Mouse (Mus musculus): Measurements from ENCODE around the gene Dscaml1. TPM values are rescaled to one million over a fixed set of nuclear protein-coding genes. Genes with fewer than 3 reads are reported as not detected.
A peak's percentile ranks its signal among the peaks of the same experiment; 100 is the strongest.

The Dscaml1 gene
- polyA plus RNA-seq, 1 experiment from 2014 or later = 0.87 TPM

DNA sequence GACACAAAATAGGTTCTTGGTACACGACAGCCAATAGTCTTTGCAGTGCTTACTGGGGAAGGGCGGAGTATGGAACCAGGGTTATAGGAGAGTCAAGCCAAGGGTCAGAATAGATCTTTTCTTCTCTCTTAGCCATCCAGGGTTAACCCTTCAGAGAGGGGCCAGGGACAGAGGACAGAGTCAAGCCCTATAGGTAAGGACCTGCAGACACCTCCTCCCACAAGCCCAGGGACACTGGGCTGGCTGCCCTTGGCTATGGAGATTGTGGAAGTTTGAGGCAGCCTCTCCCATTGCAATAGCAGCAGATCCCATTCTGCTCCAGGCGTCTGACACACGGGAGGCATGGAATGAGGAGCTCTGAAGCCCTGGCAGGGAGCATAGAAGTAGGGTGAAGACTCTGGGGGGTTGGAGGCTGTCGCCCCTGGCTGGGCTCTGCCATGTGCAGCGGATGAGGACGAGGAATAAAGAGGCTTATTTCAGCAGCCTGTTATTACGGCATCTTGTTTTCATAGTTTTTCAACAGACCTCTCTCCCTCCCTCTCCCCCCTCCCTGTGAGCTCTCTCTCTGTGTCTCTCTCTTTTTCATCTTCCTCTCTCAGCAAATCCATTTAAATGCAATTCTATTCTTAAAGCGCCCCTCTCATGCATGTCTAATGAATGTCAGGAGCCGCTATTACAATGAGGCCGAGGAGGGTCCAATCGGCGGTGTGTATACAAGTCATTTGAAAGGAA lies 224.8 kb downstream of the Dscaml1 start:
- no peaks in the 10 kb centered on the region for H3K27me3 ChIP-seq
- H3K4me1 ChIP-seq = peaks cover 4% of the 10 kb centered on the region; the same call in 1 of the 2 replicates
- H3K27ac ChIP-seq = peak overlapping the region; percentile 61; the same call in 1 of the 2 replicates
- no peak overlapping the region; the same call in 1 of the 2 replicates for H3K4me2 ChIP-seq (replicated peaks)
- ATAC-seq (ENCODE audit: insufficient number of reproducible peaks, insufficient read depth, low FRiP score, low TSS enrichment) = peak; percentile 54; the same call in 1 of the 2 replicates
- WGBS = 39% methylated on average over 13 of the region's 13 CpGs
- no peaks in the 10 kb centered on the region for H3K36me3 ChIP-seq
- H3K9me3 ChIP-seq = no peaks in the 10 kb centered on the region
- no peak overlapping the region for H3K4me3 ChIP-seq
- no peak overlapping the region for H3K9ac ChIP-seq

DNA sequence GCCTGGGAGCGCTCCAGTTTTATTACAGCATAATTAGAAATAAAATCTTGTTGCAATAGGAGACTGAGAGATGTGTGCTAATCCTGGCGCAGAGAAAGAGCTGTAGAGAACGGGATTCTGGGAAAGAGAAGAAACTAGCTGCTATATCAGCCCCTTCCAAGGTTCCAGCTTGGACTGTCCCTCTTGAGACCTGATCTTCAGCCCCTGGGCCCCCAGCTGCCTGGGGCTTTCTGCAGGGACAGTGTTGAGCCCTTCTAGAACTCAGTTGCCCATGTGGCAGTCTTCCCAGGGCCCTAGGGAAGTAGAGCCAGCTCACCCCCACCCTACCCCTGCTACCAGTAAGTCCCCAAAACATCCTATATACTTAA lies 225.4 kb downstream of the Dscaml1 start:
- 60% methylated on average over 3 of the region's 3 CpGs for WGBS
- Histone ChIP-seq H3K4me1 (peaks cover 4% of the 10 kb centered on the region; the same call in 1 of the 2 replicates), H3K27me3 (no peaks in the 10 kb centered on the region), H3K36me3 (no peaks in the 10 kb centered on the region), H3K9me3 (no peaks in the 10 kb centered on the region), H3K4me3 (no peak overlapping the region), H3K9ac (no peak overlapping the region), H3K4me2 (replicated peaks) (no peak overlapping the region; the same call in 1 of the 2 replicates), H3K27ac (no peak overlapping the region)
- ATAC-seq (ENCODE audit: insufficient number of reproducible peaks, insufficient read depth, low FRiP score, low TSS enrichment) = no peak

DNA sequence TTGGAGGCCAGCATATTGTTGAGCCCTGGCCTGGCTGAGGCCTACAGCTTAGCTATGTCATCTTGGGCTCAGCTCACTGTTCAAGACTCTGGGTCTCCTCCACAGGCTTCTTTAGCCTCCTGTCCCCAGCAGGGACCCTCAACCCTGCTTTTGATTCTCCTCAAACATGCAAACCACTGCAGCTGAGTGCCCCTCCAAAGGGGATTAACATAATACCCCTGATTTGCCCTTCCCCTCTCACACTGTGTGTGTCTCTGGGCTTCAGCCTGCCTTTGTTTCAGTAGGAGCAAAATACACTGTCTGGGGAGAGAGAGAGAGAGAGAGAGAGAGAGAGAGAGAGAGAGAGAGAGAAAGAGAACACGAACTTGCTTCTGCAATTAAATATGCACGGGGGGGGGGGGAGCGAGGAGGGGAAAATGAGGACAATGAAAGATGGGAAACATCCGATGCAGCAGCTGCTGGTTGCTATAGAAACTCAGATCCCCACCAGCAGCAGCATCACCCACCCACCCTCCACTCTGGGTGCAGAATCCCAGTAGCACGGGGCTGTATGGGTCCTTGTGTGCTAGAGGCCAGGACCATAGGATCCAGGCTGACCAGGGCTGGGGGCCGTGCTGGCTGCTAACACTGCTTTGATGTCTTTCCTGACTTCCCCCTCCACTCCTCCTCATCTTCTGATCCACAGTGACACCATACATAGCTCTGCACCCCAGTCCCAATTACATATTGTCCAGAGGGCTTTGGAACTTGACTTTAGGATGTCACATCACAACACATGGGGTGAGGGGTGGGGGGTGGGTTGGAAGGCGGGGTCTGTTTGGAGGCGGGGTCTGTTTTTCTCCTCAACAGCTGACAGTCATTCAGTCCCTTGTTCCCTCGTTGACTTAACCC lies 231.0 kb downstream of the Dscaml1 start:
- no peak overlapping the region for H3K4me2 ChIP-seq (replicated peaks)
- 0 out of 2 replicates have a peak overlapping the region, but pooled peaks have one; percentile 19 for H3K27ac ChIP-seq
- peak; percentile 68; the same call in 1 of the 2 replicates for ATAC-seq (ENCODE audit: insufficient number of reproducible peaks, insufficient read depth, low FRiP score, low TSS enrichment)
- no peak overlapping the region for H3K4me3 ChIP-seq
- no peaks in the 10 kb centered on the region for H3K9me3 ChIP-seq
- no peaks in the 10 kb centered on the region for H3K36me3 ChIP-seq
- H3K27me3 ChIP-seq = no peaks in the 10 kb centered on the region
- H3K4me1 ChIP-seq = peaks cover 15% of the 10 kb centered on the region
- WGBS = 9% methylated on average over 8 of the region's 9 CpGs
- H3K9ac ChIP-seq = no peak overlapping the region

DNA sequence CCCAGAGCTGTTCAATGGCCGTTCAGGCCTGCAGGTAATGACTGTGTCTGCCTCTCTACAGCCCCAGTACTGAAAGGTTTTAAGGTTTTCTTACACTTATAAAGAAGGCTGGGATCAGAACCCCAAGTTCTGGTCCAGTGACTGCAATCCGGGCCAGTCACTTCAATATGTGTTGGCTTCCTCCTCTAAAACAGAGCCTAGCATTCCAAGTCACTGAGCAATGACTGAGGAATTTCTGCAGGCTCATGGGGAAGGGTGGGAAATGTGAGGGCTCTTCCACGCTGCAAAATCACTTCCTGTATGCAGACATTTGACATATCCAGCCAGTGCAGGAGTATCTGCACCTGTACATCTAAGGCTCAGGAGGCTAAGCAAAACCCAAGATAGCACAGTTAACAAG lies 233.8 kb downstream of the Dscaml1 start:
- Histone ChIP-seq H3K9ac (no peak overlapping the region), H3K4me3 (no peak overlapping the region), H3K4me2 (replicated peaks) (no peak overlapping the region), H3K27me3 (no peaks in the 10 kb centered on the region), H3K36me3 (no peaks in the 10 kb centered on the region), H3K4me1 (peaks cover 27% of the 10 kb centered on the region), H3K27ac (no peak overlapping the region), H3K9me3 (no peaks in the 10 kb centered on the region)
- ATAC-seq (ENCODE audit: insufficient number of reproducible peaks, insufficient read depth, low FRiP score, low TSS enrichment) = no peak
- WGBS = 67% methylated on average over 3 of the region's 3 CpGs

DNA sequence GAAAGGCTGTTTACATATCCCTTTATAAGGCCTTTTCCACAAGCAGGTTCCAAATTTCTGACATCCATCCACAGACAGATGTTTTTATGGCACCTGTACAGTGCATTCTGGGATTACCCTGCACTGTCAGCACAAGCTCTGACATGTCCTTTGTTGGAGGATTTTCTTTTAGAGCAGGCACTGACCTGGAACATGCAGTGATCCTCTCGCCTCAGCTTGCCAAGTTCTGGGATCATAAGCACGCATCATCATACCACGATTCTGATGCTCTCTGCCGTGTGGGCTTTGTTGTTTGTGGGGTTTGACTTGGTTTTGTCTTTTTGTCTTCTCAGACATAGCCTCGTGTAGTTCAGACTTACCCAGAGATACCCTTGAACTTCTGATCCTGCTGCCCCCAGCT lies 236.0 kb downstream of the Dscaml1 start:
- ATAC-seq (ENCODE audit: insufficient number of reproducible peaks, insufficient read depth, low FRiP score, low TSS enrichment) = no peak
- Histone ChIP-seq H3K4me3 (no peak overlapping the region), H3K4me1 (peaks cover 23% of the 10 kb centered on the region), H3K27me3 (no peaks in the 10 kb centered on the region), H3K36me3 (no peaks in the 10 kb centered on the region), H3K9ac (no peak overlapping the region), H3K4me2 (replicated peaks) (no peak overlapping the region), H3K9me3 (no peaks in the 10 kb centered on the region), H3K27ac (no peak overlapping the region)
- WGBS = 80% methylated on average over 5 of the region's 5 CpGs

DNA sequence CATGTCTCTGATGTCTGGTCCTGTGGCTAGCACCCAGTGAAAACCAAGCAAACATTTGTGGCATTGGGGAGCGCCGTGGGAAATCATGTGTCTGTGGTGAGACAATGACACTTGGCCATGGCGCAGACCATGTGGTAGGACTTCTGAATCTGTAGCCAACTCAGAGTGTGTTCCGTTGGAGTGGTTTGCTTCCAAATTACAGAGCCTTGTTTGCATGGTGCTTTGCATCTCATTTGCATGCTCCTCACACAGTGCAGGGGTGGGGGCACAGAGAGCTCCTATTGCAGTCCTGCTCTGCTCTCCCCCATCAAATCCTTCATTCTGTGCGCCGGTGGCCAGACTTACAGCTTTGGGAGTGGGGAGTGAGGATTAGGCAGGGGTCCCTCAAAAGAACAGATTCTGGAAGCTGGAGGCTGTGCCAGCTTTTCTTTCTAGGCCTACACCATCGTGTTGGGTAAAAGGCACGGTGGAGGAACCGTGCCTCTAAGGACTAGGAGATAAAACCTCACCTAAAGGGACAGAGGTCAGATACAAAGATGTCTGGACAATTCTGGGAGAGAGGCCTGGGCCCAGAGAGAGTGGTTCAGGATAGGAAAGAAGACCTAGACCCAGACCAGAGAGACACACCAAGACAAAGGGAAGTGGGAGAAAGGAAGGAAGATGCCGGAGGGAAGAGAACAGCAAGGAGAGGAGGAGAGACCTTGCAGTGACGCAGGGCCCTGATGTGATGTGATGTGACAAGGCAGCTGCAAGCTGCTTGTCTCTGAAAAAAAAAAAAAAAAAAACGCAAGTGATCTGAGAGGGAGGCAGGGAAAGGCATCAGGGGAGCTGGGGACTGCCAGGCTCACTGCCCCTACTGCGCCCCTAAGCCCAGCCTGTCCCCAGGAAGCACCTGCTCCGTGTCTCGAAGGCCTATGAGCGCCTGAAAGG lies 237.2 kb downstream of the Dscaml1 start:
- H3K27me3 ChIP-seq = no peaks in the 10 kb centered on the region
- no peak for ATAC-seq (ENCODE audit: insufficient number of reproducible peaks, insufficient read depth, low FRiP score, low TSS enrichment)
- 60% methylated on average over 16 of the region's 16 CpGs for WGBS
- H3K9ac ChIP-seq = no peak overlapping the region
- H3K27ac ChIP-seq = peak overlapping the region; percentile 32; the same call in 1 of the 2 replicates
- no peaks in the 10 kb centered on the region for H3K9me3 ChIP-seq
- H3K4me2 ChIP-seq (replicated peaks) = no peak overlapping the region
- peaks cover 15% of the 10 kb centered on the region for H3K4me1 ChIP-seq
- no peak overlapping the region for H3K4me3 ChIP-seq
- H3K36me3 ChIP-seq = no peaks in the 10 kb centered on the region

DNA sequence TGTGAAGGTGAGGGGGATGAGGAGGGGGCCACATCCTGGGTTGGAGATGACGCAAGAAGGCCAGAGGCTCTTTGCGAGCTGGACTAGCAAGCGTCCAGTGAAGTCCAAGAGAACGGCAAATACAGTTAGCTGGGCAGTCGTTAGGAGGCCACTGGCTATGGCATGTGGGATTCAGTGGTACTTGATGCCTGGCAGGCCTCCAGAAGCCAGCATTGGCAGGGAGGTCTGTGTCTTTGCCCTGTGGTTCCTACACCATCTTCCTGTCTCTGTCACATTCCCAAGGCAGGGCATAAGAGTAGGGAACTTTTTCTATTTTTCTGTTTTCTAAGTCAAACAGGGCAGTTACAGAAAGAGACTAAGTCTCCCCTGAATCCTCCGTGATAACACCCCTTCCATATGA lies 237.9 kb downstream of the Dscaml1 start:
- H3K4me2 ChIP-seq (replicated peaks) = no peak overlapping the region

DNA sequence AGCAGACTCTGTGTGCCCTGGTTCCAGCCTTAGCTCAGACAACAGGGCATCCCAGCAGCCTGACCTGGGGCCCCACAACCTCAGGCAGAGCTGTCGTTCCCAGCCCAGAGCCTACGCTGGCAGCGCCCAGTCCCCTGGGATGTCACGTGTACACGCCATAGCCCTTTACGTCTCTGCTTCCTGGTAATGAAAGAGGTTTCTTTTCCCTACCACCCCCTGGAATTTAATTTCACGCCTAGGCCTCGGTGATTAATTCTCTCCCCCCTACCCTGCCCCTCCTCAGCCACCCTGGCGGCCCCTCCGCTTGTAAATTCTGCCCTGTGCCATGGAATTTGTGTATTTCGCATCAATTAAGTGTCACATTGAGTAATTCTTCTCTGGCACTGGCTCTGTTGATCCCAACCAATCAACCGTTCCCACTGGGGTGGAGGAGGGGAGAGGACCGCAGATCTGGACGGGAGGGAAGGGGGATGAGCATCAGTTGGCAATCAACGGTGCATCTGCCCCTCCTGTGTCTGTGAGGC lies 238.5 kb downstream of the Dscaml1 start:
- 30% methylated on average over 15 of the region's 15 CpGs for WGBS
- Histone ChIP-seq H3K4me2 (replicated peaks) (no peak overlapping the region), H3K9me3 (no peaks in the 10 kb centered on the region), H3K4me1 (peaks cover 14% of the 10 kb centered on the region), H3K9ac (no peak overlapping the region), H3K27ac (0 out of 2 replicates have a peak overlapping the region, but pooled peaks have one; percentile 41), H3K36me3 (no peaks in the 10 kb centered on the region), H3K4me3 (no peak overlapping the region), H3K27me3 (no peaks in the 10 kb centered on the region)
- ATAC-seq (ENCODE audit: insufficient number of reproducible peaks, insufficient read depth, low FRiP score, low TSS enrichment) = no peak

More for the DNA sequence above, 237.9 kb downstream of the Dscaml1 start:
- no peaks in the 10 kb centered on the region for H3K9me3 ChIP-seq
- WGBS = 70% methylated on average over 6 of the region's 6 CpGs
- no peak overlapping the region for H3K4me3 ChIP-seq
- H3K27me3 ChIP-seq = no peaks in the 10 kb centered on the region
- no peak for ATAC-seq (ENCODE audit: insufficient number of reproducible peaks, insufficient read depth, low FRiP score, low TSS enrichment)
- peaks cover 15% of the 10 kb centered on the region for H3K4me1 ChIP-seq
- H3K27ac ChIP-seq = 0 out of 2 replicates have a peak overlapping the region, but pooled peaks have one; percentile 41
- no peak overlapping the region for H3K9ac ChIP-seq
- no peaks in the 10 kb centered on the region for H3K36me3 ChIP-seq

DNA sequence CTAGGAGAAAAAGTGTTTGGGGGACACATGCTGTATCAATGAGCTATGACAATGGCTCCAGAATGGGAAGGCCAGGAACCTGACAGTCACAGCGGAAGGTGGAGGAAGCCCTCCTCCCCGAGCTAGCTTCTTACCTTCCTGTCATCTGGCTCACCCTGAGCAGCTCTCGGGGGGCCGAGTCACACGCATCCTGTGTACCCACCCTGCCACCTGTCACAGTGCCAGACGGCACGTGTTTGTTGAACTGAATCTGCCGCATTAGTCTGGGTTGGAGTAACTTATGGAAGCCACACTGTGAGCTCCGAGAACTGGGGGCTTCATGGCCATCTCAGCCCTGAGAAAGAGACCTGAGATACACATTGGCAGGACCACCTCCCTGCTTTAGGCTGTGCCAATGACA lies 249.5 kb downstream of the Dscaml1 start:
- H3K27me3 ChIP-seq = no peaks in the 10 kb centered on the region
- 84% methylated on average over 9 of the region's 9 CpGs for WGBS
- H3K9me3 ChIP-seq = no peaks in the 10 kb centered on the region
- H3K4me3 ChIP-seq = no peak overlapping the region
- ATAC-seq (ENCODE audit: insufficient number of reproducible peaks, insufficient read depth, low FRiP score, low TSS enrichment) = no peak
- no peaks in the 10 kb centered on the region for H3K36me3 ChIP-seq
- no peak overlapping the region for H3K9ac ChIP-seq
- H3K4me2 ChIP-seq (replicated peaks) = no peak overlapping the region
- H3K4me1 ChIP-seq = peaks cover 26% of the 10 kb centered on the region
- H3K27ac ChIP-seq = no peak overlapping the region

DNA sequence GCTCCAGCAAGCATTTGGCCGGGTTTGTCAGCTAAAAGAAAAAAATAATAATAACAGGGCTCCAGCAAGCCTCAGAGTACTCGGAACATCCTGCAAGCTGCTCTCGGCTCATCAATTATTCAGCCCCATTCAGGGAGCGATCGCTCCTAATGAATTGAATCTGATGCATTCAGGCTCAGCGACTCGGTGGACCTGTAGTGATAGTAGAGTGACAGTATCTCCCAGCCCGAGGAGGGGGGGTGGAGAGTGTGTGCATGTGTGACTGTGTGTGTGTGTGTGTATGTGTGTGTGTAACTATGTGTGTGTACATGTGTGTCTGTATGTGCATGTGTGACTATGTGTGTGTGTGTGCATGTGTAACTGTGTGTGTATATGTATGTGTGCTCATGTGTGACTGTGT lies 250.2 kb downstream of the Dscaml1 start:
- 63% methylated on average over 8 of the region's 8 CpGs for WGBS
- H3K4me1 ChIP-seq = peaks cover 26% of the 10 kb centered on the region
- ATAC-seq (ENCODE audit: insufficient number of reproducible peaks, insufficient read depth, low FRiP score, low TSS enrichment) = no peak
- no peaks in the 10 kb centered on the region for H3K9me3 ChIP-seq
- H3K27ac ChIP-seq = peak overlapping the region; percentile 86
- H3K36me3 ChIP-seq = no peaks in the 10 kb centered on the region
- no peak overlapping the region for H3K4me3 ChIP-seq
- H3K27me3 ChIP-seq = no peaks in the 10 kb centered on the region
- H3K9ac ChIP-seq = no peak overlapping the region
- H3K4me2 ChIP-seq (replicated peaks) = no peak overlapping the region
